Mouse (Mus musculus) olfactory bulb, adult 2 months (tissue): ENCODE results near the gene Kifc3.

Experiments
- CTCF ChIP-seq: fragments of 200-500 bp; IDR thresholded peaks from 2 replicates; pipeline ENCODE4 v1.5.1; 2012; ENCODE audit warnings: low read depth, mild to moderate bottlenecking, low read length, moderate library complexity; ENCODE audit not compliant: insufficient read depth
- POLR2A ChIP-seq: fragments of 200-500 bp; IDR thresholded peaks from 2 replicates; pipeline ENCODE4 v1.6.1; 2012; ENCODE audit warnings: mild to moderate bottlenecking, low read depth, low read length, moderate library complexity; ENCODE audit not compliant: insufficient read depth

- TF ChIP-seq POLR2A, result no peak
- TF ChIP-seq CTCF, result no peak
Measured at GRCm38 (mm10) chr8:95221045-95221444, 18.4 kb upstream of the Kifc3 start.
